Mouse (Mus musculus): ENCODE data around the gene Rps7.

DNA sequence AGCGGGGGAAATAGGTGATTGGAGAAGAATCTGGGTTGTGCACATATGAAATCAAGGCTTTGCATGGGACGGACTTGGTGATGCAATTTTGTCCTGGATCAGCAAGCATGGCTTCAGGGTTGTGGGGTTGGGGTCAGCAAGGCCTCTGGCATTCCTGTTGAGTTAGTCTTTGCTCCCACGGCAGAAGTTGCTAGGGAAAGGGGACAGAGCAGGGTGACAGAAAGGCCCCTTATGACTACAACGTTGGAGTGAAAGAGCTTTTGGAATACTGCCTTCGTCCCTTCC, 40.1 kb upstream of the Rps7 start:
- TF ChIP-seq CTCF (IDR thresholded peaks at IDR 0.05; ENCODE audit: insufficient read depth, low read length): no peak
- TF ChIP-seq POLR2A (IDR thresholded peaks at IDR 0.05; ENCODE audit: borderline replicate concordance, extremely low read depth, low read depth, low read length): no peak
